Mouse (Mus musculus) cerebellum, adult 2 months (tissue): ENCODE results near the gene Mpp3. TPM values are rescaled to one million over a fixed set of nuclear protein-coding genes. Genes with fewer than 3 reads are reported as not detected.

ENCODE experiments used
- DNase-seq, 2 experiments: peaks; one replicate each; pipeline ENCODE4 v3.0.0; 2021
- H3K27ac ChIP-seq: fragments of 200-500 bp; 2 replicates; pipeline ENCODE4 v1.5.1; 2012; ENCODE audit warnings: low read length, control low read depth, inconsistent platforms; ENCODE audit not compliant: insufficient read depth
- H3K27me3 ChIP-seq: fragments of 200-500 bp; 2 replicates; pipeline ENCODE4 v1.6.1; 2012; ENCODE audit warnings: inconsistent platforms, mild to moderate bottlenecking, low read length, moderate library complexity; ENCODE audit not compliant: control insufficient read depth, insufficient read depth
- H3K4me1 ChIP-seq: fragments of 200-500 bp; 2 replicates; pipeline ENCODE4 v1.6.1; 2011; ENCODE audit warnings: low read length; ENCODE audit not compliant: control insufficient read depth, insufficient read depth
- H3K4me3 ChIP-seq: fragments of 200-500 bp; replicated peaks from 2 replicates; pipeline ENCODE3; 2011; ENCODE audit warnings: mild to moderate bottlenecking, low read depth, low read length, control low read depth; ENCODE audit not compliant: insufficient read depth
- CTCF ChIP-seq: fragments of 200-500 bp; IDR thresholded peaks from 2 replicates; pipeline ENCODE4 v1.5.1; 2011; ENCODE audit warnings: low read depth, mild to moderate bottlenecking, control low read depth, low read length, moderate library complexity, borderline replicate concordance; ENCODE audit not compliant: insufficient read depth
- POLR2A ChIP-seq: fragments of 200-500 bp; IDR thresholded peaks from 2 replicates; pipeline ENCODE4 v1.6.1; 2011; ENCODE audit warnings: low read length, control low read depth, borderline replicate concordance; ENCODE audit not compliant: insufficient read depth
- WGBS: fragments of 180-500 bp; shearing (Covaris S2); methylation state at CpG from one replicate; pipeline ENCODE4 v1.1.7; 2018; 5-methylcytosine and 5-hydroxymethylcytosine counted together
- polyA plus RNA-seq: library from polyadenylated mRNA; depleted of rRNA; stranded (reverse); fragments of >200 nt; gene quantifications from 2 replicates; pipeline ENCODE4 v1.2.3, GENCODE M21; 2012

Gene Mpp3
- polyA plus RNA-seq, 1 experiment: 158 TPM

GRCm38 (mm10) chr11:101969835-101970234 lies 58.4 kb downstream of the Mpp3 start:
- no peak for DNase-seq
- 84% methylated on average over 13 of the region's 13 CpGs for WGBS
- Histone ChIP-seq H3K27me3 (no peaks in the 10 kb centered on the region), H3K4me1 (peaks cover 17% of the 10 kb centered on the region; the same call in 1 of the 2 replicates), H3K27ac (no peak overlapping the region), H3K4me3 (no peak overlapping the region)
- TF ChIP-seq CTCF (no peak), POLR2A (no peak)

GRCm38 (mm10) chr11:101968791-101969190 lies 59.5 kb downstream of the Mpp3 start:
- peak; percentile 83 to 86 for DNase-seq
- H3K4me3 ChIP-seq: no peak overlapping the region
- H3K27ac ChIP-seq: no peak overlapping the region
- H3K4me1 ChIP-seq: peaks cover 9% of the 10 kb centered on the region; the same call in 1 of the 2 replicates
- H3K27me3 ChIP-seq: no peaks in the 10 kb centered on the region
- WGBS: 1% methylated on average over 5 of the region's 5 CpGs
- no peak for TF ChIP-seq POLR2A
- peak; percentile 100 for TF ChIP-seq CTCF

GRCm38 (mm10) chr11:101968311-101968710 lies 60.0 kb downstream of the Mpp3 start:
- Histone ChIP-seq H3K4me3 (no peak overlapping the region), H3K27me3 (no peaks in the 10 kb centered on the region), H3K27ac (no peak overlapping the region), H3K4me1 (peaks cover 6% of the 10 kb centered on the region; the same call in 1 of the 2 replicates)
- TF ChIP-seq POLR2A (no peak), CTCF (no peak)
- WGBS: 28% methylated on average over 7 of the region's 7 CpGs
- DNase-seq: no peak

GRCm38 (mm10) chr11:101966965-101967614 lies 61.2 kb downstream of the Mpp3 start, which contains the start of gene Sost:
Gene Sost (minus strand): TSS chr11:101967015.
- H3K27ac ChIP-seq: no peak within 1 kb of the TSS
- TF ChIP-seq POLR2A: no peak
- no peak for TF ChIP-seq CTCF
- no peaks in the 10 kb centered on the region for H3K27me3 ChIP-seq
- no peak for DNase-seq
- WGBS: 53% methylated on average over 10 of the region's 10 CpGs
- no peak within 1 kb of the TSS for H3K4me3 ChIP-seq
- peaks cover 6% of the 10 kb centered on the region; the same call in 1 of the 2 replicates for H3K4me1 ChIP-seq

- Histone ChIP-seq H3K4me3 (no peak overlapping the region), H3K27ac (no peak overlapping the region), H3K4me1 (peaks cover 6% of the 10 kb centered on the region; the same call in 1 of the 2 replicates), H3K27me3 (no peaks in the 10 kb centered on the region)
- WGBS: 46% methylated on average over 2 of the region's 2 CpGs
- TF ChIP-seq CTCF (no peak), POLR2A (no peak)
- DNase-seq: no peak
These were observed 62.7 kb downstream of the Mpp3 start for GRCm38 (mm10) chr11:101965553-101965952.

- no peak for TF ChIP-seq POLR2A
- TF ChIP-seq CTCF: no peak
- WGBS: 75% methylated on average over 8 of the region's 8 CpGs
- Histone ChIP-seq H3K4me3 (no peak overlapping the region), H3K27me3 (no peaks in the 10 kb centered on the region), H3K4me1 (peaks cover 6% of the 10 kb centered on the region; the same call in 1 of the 2 replicates), H3K27ac (no peak overlapping the region)
- no peak for DNase-seq
These were observed 63.6 kb downstream of the Mpp3 start for GRCm38 (mm10) chr11:101964647-101965046.

GRCm38 (mm10) chr11:101963473-101964291 lies 64.6 kb downstream of the Mpp3 start:
- TF ChIP-seq POLR2A (no peak), CTCF (no peak)
- no peaks in the 10 kb centered on the region for H3K27me3 ChIP-seq
- 2% methylated on average over 78 of the region's 78 CpGs for WGBS
- H3K4me3 ChIP-seq: peak overlapping the region; percentile 45
- DNase-seq: peak; percentile 41 to 56
- peaks cover 6% of the 10 kb centered on the region; the same call in 1 of the 2 replicates for H3K4me1 ChIP-seq
- H3K27ac ChIP-seq: no peak overlapping the region

GRCm38 (mm10) chr11:101963043-101963442 lies 65.2 kb downstream of the Mpp3 start:
- TF ChIP-seq CTCF: no peak
- no peak for TF ChIP-seq POLR2A
- H3K27me3 ChIP-seq: no peaks in the 10 kb centered on the region
- peak overlapping the region; percentile 45 for H3K4me3 ChIP-seq
- WGBS: 28% methylated on average over 11 of the region's 11 CpGs
- H3K27ac ChIP-seq: no peak overlapping the region
- DNase-seq: no peak
- H3K4me1 ChIP-seq: no peaks in the 10 kb centered on the region
